Mouse (Mus musculus): Measurements from ENCODE around the gene Stra8. TPM values are rescaled to one million over a fixed set of nuclear protein-coding genes. Genes with fewer than 3 reads are reported as not detected.

Gene Stra8
- total RNA-seq (2021) = not detected
- long read RNA-seq, experiment 1 = 0 reads
- long read RNA-seq, experiment 2 = 0 reads

DNA sequence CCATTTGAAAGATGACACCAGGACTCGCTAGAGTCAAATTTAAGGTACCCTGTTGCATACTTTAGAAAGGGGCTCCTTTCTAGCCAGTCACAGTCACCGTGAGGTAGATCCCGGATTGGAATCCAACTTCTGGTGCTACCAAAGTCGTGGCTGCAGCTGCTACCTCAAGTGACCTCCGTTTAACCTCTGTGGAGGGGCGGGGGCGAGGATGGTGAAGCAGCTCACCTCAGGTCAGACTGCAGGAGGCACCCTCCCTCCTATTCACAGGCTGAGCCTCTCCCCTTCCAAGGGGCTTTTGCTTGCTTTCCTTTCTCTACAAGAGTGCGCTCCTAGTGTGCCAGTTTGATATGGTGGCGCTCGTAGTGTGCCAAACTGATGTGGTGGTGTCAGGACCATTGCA is at the start of gene Stra8:
Stra8 (plus strand) TSS at position 208 of the 400 bp plus-strand sequence.
- DNase-seq = peak; percentile 4
- no peak for TF ChIP-seq CTCF (IDR thresholded peaks at IDR 0.05)
- intact Hi-C loops (cut with DNase I) = loop anchor here (5.0 kb wide), 1 partner anchor 408 kb away; no protein-coding TSS in a partner anchor
- no peak within 1 kb of the TSS for H3K27ac ChIP-seq
- H3K4me3 ChIP-seq = no peak within 1 kb of the TSS

DNA sequence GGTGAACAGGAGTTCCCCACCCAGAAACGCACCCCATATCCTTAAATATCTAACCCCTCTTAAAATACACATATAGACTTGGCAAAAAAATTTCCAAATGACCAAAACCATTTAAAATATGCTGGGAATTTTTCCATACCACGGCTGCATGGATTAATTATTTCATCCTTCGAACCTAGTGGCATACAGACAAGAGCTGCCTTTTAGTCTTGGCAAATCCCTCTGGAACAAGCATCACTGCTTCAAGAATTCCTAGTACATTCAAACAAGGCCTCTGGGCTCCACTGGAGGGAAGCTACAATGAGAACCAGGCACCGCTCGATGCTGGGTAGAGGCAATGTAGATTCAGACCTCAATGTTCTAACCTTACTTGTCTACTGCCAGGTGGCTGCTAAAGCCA is 49.2 kb upstream of the Stra8 start:
- peak overlapping the region; percentile 96 for H3K27ac ChIP-seq

DNA sequence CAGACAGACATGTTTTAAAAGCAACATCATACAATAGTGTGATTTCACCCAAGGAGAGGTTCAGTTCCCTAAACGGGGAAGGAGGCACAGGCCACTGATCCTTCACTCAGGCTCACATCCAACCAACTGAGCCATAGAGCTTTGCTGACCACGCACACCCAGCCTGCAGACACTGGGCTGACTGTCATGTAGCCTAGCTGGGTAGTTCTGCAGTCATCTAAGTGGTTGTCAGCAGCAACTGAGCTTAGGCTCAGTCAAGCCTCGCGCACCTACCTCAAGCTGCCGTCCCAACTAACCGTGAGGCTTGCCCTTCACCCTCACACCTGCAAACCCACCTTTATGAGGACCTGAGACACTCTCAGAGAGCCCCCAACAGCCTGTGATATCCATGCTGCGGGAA is 48.0 kb upstream of the Stra8 start:
- TF ChIP-seq CTCF (IDR thresholded peaks at IDR 0.05) = no peak
- intact Hi-C loops (cut with DNase I) = no loop called here
- H3K27ac ChIP-seq = peak overlapping the region; percentile 96
- peak; percentile 65 for DNase-seq
- H3K4me3 ChIP-seq = no peak overlapping the region

More for the DNA sequence above, 49.2 kb upstream of the Stra8 start:
- no peak overlapping the region for H3K4me3 ChIP-seq
- no peak for DNase-seq
- TF ChIP-seq CTCF (IDR thresholded peaks at IDR 0.05) = no peak
- intact Hi-C loops (cut with DNase I) = no loop called here

DNA sequence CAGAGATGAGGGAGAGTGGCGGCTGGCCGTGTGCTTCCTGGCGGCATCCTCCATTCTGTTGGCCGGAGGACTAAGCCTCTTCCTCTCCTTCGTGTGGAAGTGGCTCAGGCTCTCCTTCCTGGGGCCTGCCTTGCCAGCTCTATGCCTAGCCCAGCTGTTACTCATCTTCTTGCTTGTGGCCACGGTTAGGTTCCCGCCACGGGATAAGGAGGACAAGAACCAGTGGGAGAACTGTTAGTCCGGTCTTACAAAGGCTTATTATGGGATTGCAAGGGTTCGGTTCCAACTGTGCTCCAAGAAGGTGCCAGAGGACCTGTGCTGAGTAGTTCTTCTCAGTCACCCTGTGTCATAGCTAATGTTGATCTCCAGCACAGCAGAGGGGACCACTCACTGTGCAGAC is 47.1 kb upstream of the Stra8 start:
- intact Hi-C loops (cut with DNase I) = no loop called here
- DNase-seq = no peak
- TF ChIP-seq CTCF (IDR thresholded peaks at IDR 0.05) = no peak

DNA sequence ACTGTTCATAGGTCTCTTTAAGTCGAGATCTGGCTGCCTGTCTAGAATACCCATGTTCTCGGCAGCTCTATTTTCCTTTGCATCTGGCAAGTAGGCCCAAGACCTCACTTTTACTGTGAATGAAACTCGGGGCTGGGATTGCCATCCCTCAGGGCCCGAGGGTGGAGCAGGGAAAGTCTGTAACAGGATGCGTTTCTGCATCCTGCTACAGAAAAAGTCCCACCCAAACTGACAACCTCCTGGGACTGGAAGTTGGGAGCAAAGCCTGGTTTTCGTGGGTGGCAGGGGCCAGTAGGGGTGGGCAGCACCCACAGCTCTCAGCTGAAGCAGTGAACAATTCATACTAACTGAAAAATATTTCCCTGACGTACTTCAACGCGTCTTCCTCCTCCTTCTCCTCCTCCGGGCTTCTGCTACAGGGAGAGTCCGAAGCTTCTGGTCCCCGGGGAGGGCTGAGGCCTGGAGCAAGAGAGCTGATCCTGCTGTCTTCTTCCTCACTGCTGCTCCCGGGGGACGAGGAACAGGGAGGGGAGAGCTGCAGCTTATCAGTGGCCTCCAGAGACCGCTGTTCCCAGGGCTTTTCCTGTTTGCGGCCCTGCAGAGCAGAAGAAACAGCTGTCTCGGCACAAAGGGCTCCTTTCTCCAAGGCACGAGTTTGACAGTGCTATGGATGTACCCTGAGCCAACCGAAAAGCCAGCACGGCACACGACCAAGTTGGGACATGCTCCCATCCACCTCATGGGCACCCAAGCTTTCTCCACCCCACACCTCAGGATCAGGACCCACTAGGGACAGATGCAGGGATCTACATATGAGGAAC is 45.7 kb upstream of the Stra8 start:
- Histone ChIP-seq H3K27ac (peak overlapping the region; percentile 96), H3K4me3 (peak overlapping the region; percentile 53)
- peak; percentile 82 for DNase-seq
- TF ChIP-seq CTCF (IDR thresholded peaks at IDR 0.05) = no peak
- intact Hi-C loops (cut with DNase I) = no loop called here

More for the DNA sequence above, 47.1 kb upstream of the Stra8 start:
- Histone ChIP-seq H3K4me3 (no peak overlapping the region; the same call in 1 of the 2 replicates), H3K27ac (peak overlapping the region; percentile 96)

DNA sequence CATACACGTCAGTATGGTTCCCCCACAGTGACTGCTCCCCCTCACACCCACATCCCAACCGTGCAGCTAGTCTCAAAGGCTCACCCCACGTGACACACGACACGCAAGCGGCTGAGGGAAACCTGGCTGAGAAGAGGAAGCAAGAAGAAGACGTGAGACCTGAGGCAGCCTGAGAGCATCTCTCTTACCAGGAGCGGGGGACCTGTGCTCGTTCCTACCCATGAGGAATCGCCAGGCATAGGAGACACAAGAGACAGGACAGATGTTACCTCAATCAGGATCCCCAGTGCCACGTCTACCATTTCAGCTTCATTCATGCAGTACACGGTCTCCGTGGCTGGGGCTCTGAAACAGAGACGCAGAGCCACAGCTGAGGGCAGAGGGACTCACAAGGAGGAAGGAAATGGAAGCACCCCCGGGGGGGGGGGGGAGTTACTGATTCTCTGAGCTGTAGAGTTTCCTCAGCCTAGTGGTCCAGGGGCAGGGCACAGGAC is 44.6 kb upstream of the Stra8 start:
- no peak for DNase-seq
- no peak for TF ChIP-seq CTCF (IDR thresholded peaks at IDR 0.05)
- H3K27ac ChIP-seq = peak overlapping the region; percentile 96
- peak overlapping the region; percentile 53 for H3K4me3 ChIP-seq
- intact Hi-C loops (cut with DNase I) = no loop called here

DNA sequence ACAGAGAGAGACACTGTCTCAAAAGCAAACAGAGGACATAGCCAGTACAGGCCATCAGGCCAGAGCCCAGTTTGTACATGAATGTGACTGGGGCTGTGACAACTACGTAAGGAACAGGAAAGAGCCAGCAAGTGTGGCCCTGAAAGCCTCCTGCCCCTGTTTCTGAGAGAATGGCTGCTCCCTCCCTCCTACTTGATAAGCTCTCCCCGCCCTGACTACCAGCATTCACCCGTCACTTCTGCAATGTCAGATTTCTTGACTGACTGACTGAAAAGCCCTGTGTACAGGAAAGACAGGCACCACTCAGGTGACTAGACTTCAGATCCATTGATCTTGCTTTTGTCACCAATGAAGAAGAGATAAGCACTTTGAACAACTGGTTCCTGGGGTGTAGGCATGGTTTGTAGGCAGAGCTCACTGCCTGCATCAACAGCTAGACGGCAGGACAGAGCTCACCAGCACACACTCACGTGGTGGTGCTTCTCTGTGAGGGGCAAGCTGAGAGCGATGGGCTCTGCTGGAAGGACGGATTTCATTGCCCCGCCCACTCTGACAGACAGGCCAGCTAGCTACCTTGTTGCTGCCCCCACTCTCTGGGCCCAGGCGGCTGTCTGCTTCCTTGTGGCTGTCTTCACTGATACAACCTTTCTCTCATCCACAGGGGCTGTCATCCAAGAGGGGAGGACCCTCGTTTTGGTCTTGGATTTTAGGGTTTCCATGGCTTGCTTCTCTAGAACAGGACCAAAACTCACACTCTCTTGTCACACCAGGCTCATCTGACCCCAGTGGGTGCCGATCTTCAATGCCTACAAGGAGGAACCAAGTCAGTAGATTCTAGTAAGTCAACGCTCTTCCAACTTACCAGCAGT is 43.8 kb upstream of the Stra8 start:
- Histone ChIP-seq H3K27ac (peak overlapping the region; percentile 96), H3K4me3 (peak overlapping the region; percentile 85)
- no peak for TF ChIP-seq CTCF (IDR thresholded peaks at IDR 0.05)
- no peak for DNase-seq
- intact Hi-C loops (cut with DNase I) = loop anchor here (2.0 kb wide), 1 partner anchor 13 kb away; the partner anchor contains the start of gene Tmem140

DNA sequence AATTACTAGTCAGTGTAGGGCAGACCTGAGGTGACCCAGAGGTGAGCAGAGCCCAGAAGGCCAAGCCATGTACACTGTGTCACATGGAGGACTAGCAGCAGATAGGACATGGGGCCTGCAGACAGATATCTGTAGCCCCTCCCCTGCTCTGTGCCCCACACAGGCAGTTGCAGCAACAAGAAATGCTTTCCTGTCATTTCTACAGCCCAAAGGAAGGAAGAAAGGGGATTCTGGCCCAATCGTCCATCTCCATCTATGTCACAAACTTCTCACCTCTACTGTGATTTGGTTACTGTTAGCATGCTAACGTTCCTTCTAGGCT is 43.2 kb upstream of the Stra8 start:
- intact Hi-C loops (cut with DNase I) = loop anchor here (2.0 kb wide), 1 partner anchor 14 kb away; the partner anchor contains the start of gene Tmem140
- H3K27ac ChIP-seq = peak overlapping the region; percentile 96
- H3K4me3 ChIP-seq = peak overlapping the region; percentile 85
- no peak for DNase-seq
- TF ChIP-seq CTCF (IDR thresholded peaks at IDR 0.05) = no peak

DNA sequence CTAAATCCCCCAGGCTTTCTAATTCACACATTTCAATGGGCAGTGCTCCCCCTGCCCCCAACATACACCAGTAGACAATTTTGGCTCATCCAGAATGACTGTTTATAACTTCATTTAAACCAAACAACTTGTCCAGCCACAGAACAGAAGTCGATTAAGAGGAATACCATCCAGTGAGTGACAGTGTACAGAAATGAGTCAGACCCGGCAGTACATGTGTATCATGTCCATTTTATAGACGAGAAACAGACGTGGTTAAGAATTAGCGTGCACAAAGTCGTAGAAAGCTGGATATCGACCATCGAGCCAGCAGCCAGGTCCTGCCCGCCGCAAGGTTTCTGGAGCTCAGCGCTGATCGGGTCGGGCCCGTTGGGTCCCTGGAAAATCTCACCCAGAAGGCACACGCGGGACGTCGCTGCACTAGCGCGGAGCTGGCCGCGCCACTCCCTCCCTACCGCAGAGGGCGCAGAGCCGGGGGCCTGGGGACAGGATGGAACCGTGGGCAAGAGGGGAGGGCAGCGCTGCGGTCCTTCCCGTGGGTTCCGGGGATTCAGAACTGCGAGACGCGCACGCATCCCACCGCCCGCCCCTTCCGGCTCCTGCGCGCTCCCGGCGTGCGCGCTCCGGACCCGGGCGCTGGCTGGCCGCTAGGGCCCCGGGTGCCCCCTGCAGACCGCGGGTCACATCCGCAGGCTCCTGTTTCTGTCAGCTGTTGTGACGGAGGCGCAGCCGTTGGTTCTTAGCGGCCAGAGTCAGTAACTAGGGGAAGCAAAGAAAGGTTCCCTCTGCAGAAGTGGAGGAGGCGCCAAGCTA is 42.2 kb upstream of the Stra8 start, which contains the start of gene Cyren:
Cyren (minus strand) TSS at position 552 of the 813 bp plus-strand sequence.
- intact Hi-C loops (cut with DNase I) = loop anchor here (2.0 kb wide), 2 partner anchors 15 to 97 kb away; partner anchors contain the start of genes Agbl3 and Tmem140
- H3K4me3 ChIP-seq = peak within 1 kb of the TSS; percentile 85
- peak; percentile 96 for DNase-seq
- peak; percentile 87 for TF ChIP-seq CTCF (IDR thresholded peaks at IDR 0.05)
- H3K27ac ChIP-seq = peak within 1 kb of the TSS; percentile 96

DNA sequence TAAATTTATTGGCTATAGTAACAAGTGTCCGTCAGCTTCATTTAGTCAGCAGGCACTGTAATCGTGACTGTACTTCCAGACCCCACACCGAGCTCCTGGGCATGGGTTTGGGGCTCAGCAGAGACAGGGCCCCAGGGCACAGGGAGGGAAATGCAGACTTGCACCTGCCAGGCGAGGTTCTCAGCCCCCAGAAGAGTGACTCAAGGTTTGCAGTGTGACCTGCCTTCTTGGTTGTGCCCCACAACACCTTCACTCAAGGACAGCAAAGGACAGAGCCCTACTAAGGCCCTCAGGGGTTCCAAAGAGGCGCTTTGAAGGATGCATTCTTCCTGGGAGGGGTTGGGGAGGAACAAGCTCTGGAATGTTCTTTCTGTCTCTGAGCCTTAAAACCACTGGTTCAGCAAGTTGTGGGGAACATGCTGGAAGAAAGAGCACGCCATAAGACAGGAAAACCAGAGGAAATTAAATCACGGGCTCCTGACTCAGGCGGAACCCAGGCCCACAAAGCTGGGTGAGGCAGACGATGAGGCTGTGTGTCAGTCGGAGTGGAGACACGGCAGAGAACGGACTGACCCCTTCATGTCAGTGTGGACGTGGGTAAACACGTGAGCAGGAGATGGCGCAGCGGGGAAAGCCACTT is 40.7 kb upstream of the Stra8 start:
- Histone ChIP-seq H3K4me3 (no peak overlapping the region), H3K27ac (no peak overlapping the region)
- no peak for TF ChIP-seq CTCF (IDR thresholded peaks at IDR 0.05)
- intact Hi-C loops (cut with DNase I) = loop anchor here (2.0 kb wide), 1 partner anchor 98 kb away; the partner anchor contains the start of gene Agbl3
- DNase-seq = no peak

DNA sequence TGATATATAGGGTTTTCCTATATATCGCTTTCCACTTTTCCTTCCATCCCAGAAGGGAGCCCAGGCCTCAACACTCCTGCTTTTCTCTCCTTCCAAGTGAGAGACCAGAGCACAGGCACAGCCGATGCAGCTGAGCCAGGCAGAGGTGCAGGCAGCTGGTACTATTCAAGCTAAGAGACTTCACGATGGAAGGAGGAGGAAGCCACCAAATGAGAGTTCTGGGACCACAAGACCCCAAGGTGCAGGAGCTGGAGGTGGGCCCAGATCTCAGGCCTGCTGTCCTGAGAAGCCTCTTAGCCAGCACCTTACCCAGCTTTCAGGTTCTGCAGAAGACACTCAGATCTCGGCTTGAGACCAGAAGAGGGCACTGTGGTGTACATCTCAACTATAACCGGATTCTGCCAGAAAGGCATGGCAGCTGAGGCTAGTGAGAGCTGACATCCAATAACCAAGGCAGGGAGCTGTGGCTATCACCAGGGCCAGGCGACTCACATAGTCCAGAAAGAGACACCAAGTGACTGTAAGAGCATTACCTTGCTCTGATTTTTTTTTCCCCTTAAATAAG is 40.0 kb upstream of the Stra8 start:
- Histone ChIP-seq H3K4me3 (no peak overlapping the region), H3K27ac (no peak overlapping the region)
- intact Hi-C loops (cut with DNase I) = loop anchor here (2.0 kb wide), 1 partner anchor 99 kb away; the partner anchor contains the start of gene Agbl3
- TF ChIP-seq CTCF (IDR thresholded peaks at IDR 0.05) = peak; percentile 56; the same call in 1 of the 2 replicates
- peak; percentile 57 for DNase-seq

Measured in gastrocnemius, adult 2 months (tissue).